Mouse (Mus musculus) forelimb bud, embryonic 11.5 days (tissue): ENCODE results near the gene Coro7.
A peak's percentile ranks its signal among the peaks of the same experiment; 100 is the strongest.

Experiments
- DNase-seq: peaks from one replicate; pipeline ENCODE4 v3.0.0-alpha.2; 2012; ENCODE audit warnings: low read depth, low spot score

The Coro7 gene

DNA sequence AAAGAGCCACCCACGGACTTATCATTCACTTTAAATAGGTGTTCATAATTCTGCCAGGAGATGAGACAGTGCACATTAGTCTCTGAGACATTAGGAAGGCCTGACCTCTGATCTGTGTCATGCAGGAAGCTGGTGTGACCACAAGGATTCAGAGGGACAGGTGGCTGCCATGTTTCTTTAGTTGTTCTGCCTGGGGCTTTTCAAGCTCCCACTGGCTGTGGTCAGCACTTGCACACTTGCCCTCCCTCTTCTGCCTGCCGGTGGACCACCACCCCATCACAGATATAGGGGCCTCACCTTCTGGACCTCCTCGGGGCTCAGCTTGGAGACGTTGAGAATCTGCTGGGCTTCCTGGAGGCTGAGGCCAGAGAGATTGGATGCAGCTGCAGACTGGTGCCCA is 62.7 kb downstream of the Coro7 start:
- DNase-seq, result no peak

DNA sequence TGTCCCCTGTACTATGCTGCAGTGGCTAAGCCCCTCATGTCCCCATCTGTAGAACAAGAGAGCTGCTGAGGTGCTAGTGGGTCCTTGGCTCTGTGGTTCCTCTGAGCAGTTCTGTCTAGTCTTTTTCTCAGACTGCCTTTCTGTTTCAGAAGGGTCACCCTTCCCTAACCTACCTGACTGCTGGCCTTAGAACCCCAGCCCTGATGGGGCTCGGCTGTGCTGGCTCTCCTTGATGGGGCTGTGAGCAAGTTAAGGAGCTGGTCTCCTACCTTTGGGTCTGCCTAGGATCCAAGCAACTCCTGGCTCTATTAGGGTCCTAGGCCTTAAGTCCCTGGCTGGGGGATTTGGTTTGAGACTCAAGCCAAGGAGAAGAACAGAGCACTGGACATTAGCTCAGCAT is 64.3 kb downstream of the Coro7 start:
- DNase-seq, result no peak

DNA sequence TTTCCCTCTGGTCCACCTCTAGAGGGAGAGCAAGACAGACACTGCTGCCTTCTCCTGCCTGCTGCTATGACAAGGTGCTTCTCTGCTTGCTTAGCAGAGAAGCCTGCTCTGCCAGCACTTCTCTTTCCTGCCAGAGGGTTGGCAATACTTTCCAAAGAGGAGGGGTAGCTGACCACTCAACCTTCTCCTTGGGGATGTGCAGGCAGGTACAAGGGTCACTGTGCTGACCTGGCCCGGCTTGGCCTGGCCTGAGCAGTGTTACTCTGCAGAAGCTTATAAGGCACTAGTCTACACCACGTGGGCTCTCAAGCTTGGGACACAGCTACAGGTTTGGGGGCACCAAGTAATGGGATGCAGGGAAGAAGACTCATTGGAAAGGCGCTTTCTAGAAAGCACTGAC is 64.9 kb downstream of the Coro7 start:
- DNase-seq, result no peak

DNA sequence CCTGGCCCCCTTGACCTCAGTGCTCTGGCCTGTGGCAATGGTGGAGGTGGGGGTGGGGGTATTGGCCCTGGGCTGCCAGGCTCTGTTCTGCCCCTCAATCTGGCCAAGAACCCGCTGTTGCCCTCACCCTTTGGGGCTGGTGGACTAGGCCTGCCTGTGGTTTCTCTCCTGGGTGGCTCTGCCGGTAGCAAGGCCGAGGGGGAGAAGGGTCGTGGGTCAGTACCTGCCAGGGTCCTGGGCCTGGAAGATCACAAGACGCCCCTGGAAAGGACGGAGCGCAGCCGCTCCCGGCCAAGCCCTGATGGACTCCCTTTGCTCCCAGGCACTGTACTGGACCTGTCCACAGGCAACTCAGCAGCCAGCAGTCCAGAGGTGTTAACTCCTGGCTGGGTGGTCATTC is 65.8 kb downstream of the Coro7 start:
- no peak for DNase-seq

DNA sequence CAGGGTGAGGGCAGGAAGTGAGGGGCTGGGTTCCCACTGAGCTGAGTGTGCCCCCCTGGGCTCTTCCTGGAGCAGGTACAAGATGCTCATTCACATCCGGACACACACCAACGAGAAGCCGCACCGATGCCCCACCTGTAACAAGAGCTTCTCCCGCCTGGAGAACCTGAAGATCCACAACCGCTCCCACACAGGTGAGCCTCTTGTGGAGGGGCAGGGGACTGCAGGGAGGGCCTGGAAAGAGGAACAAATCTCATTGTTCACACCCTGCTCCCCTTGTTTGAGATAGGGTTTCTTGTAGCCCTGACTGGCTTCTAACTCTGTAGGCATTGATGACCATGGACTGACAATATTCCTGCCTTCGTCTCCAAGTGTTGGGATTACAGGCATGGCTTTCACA is 67.9 kb downstream of the Coro7 start:
- no peak for DNase-seq

DNA sequence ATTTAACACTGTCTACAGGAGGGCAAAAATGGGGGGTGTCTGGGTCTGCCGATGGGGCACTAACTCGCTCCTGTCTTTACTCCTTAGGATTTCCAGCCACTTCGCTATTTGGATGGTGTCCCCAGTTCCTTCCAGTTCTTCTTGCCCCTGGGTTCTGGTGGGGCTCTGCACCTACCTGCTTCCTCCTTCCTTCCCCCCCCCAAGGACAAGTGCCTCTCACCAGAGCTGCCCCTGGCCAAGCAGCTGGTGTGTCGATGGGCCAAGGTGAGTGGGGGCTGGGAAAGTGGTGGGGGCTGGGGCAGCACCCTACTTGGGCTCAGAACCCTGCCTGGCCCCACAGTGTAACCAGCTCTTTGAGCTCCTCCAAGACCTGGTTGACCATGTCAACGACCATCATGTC is 68.4 kb downstream of the Coro7 start:
- no peak for DNase-seq

DNA sequence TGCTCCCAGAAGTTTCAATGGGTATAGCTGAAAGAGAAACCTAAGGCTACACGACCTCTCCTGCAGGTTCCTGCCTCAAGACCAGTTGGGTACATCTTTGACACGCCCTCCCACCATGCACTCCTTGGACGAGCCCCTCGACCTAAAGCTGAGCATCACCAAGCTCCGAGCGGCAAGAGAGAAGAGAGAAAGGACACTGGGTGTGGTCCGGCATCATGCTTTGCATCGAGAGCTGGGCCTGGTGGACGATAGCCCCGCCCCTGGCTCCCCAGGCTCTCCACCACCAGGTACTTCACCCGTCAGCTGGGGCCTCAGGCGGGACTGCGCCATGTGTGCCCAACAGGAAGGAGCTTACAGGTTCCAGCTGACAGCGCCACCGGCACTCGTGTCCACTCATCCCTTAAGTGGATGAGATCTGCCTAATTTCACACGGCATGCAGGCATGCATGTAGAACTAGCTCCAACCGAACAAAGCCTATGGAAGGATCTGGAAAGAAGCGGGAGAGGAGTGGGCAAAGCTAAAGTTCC is 71.0 kb downstream of the Coro7 start:
- DNase-seq, result no peak

DNA sequence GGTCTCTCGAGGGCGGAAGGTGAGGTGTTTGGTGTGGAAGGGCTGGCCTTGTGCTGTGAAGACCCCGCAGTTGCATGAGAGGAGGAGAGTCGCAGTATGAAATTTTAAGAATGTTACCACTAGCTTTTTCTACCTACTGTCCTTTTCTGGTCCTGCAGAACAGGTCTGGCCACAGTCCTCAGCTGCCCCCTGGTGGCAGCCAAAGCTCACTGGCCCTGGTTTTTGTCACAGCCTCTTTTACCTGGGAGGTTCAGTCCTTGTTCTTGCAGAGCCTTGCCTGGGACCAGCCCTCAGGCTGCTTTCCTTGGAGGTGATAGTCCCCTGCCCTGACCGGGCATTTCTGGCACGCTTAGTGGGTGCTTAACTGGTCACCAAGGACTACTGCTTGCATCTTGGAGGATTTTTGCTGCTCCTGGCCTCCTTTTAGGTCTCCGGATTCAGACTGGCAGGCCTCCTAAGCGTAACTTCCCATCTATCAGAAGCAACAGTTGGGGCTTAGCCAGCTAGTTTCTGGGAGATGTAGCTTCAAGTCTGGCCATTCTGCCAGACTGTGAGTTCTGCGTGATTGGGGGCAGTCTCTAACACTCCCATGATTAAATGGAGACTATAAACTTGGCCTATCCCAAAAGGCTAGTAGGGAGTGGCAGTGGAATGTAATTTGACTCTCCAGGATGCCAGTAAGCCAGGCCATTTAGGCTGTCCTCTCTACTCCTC is 71.6 kb downstream of the Coro7 start:
- peak; percentile 86 for DNase-seq

DNA sequence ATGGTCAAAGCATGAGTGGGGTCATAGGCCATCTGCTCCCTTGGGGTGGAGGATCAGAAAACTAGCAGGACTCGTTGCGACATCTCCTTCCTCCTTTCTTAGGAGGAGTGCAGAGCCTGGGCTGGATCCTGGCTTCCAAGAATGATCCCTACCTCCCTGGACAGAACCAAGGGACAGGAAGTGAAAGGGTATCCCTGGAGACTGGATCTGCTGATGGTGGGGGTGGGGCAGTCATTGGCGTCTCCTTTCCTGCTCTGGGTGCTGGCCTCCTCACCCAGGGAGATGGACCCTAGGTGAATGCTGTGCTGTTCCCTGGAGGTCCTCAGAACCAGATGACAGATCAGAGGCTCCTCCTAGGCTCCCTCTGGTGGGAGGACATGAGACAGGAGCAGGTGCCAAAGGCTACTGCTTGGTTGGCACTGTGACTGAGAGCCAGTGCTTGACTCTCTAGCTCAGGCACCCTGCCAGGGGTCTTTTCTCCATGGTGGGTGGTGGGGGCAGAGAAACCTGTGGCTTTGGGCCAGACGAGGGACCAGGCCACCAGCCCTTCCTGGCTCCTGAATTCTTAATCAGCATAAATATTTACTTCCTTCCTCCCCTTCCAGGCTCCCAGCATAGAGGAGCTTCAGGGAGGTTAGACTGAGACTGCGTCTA is 73.0 kb downstream of the Coro7 start:
- DNase-seq, result no peak

DNA sequence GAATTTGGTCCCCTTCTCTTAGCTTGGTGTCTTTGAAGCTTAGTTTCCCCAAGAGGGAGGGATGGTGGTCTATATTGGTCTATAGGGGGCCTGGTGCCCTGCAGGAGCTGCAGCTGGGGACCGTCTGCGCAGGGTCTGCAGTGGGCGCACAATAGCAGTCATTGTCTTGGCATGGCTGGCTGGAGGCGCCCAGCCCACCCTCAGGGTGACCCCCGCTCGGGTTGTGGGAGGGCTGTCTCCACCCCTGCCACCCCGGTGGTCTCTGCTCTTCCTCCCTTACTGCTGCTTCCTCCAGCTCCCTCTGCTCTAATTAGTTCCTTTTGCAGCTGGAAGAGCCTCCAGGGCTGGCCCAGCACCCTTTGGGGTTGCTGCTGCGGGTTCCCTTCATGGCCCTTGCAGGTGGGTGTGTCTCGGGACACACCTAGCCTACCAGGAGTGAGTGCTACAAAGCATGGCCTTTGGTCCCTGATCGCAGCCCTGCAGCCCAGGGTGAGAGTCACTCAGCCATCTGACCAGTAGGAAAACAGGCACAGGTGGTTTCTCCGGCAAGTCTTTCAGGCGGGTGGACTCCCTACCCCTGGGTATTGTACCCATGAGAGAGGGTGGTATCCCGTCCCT is 74.0 kb downstream of the Coro7 start:
- no peak for DNase-seq

DNA sequence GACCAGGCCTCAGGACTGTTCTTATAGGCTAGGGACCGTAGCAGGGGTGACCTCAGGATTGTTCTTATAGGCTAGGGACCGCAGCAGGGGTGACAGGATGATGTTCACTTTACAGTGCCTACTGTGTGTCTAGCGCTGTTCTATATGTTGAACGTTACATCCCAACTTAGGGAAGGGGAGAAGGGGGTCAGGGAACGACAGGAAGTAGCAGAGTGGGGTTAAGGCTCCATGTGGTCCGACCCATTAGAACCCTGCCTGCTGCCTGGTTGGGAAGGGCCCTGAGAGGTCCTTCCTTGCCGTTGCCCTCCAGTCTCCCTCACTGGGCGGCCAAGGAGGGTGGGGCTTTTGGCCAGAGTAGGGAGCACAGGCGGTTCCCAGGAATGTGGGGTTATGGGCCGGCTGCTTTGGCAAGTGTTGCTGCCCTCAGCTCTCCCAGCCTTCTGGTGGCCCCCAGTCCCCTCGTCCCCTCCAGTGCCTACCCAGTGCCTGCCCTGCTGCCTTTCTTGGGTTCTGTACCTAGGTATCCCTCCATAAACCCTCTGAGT is 75.2 kb downstream of the Coro7 start:
- no peak for DNase-seq

DNA sequence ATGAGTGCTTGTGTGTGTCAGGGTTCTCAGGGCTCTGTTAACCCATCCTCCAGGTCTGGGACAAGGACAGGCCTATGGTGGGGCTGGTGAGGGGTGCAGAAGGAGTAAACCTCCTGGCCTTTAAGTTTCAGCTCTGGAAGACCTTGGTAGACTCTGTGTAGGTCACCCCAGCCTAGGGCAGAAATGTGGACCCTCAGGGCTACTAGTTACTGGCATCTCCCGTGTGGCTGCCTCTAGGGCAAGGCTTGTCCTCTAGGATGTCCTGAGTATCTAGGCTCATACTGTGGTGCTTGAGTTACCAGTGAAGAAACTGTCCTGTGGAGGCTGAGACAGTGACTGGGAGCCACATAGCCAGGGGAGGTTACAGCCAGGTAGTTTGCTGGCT is 76.1 kb downstream of the Coro7 start:
- DNase-seq, result no peak

DNA sequence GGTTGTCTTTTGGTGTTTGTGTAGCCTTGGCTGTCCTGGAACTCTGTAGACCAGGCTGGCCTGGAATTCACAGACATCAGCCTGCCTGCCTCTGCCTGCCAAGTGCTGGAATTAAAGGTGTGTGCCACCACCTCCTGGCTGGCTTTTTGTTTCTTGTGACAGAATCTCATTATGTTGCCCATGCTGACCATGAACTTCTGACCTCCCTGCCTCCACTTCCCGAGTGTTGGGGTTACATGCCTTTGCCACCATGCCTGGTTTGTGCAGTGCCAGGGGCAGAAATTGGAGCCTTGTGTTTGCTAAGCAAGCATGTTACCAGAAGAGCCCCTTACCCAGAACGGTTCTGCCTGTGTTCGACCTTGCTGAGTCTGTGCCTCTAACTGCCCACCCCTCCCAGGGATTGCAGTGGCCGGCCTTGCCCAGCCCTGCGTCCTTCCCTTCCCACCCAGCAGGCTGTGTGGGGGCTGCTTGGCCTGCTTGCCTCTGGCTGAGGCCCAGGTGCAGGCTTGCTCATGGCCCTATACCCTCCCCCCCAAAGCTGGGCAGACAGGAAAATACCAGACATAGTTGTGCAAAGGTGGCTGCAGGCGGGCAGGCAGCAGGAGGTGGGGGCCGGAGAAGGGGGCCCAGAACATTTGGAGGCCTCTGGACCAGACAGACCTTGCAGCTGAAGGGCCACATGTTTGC is 76.7 kb downstream of the Coro7 start:
- peak; percentile 76 for DNase-seq

DNA sequence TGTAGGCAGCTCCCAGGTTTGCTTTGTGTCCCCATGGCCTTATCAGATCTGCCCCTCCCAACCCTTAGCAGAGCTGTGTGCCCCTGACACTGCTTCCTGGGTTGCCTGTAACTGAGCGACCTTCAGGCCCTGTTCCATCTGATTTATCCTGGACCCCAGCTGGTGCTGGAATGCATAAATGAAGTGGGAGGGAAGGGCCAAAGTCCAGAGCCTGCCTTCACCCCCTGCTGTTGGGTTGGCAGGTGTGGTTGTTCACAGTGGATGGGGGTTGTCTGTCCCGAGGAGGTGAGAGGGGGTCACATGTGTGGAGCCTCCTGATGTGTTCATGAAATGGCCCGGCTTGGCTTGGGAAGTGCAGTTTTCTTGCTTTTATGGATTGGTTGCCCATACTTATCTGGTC is 77.4 kb downstream of the Coro7 start:
- DNase-seq, result no peak

DNA sequence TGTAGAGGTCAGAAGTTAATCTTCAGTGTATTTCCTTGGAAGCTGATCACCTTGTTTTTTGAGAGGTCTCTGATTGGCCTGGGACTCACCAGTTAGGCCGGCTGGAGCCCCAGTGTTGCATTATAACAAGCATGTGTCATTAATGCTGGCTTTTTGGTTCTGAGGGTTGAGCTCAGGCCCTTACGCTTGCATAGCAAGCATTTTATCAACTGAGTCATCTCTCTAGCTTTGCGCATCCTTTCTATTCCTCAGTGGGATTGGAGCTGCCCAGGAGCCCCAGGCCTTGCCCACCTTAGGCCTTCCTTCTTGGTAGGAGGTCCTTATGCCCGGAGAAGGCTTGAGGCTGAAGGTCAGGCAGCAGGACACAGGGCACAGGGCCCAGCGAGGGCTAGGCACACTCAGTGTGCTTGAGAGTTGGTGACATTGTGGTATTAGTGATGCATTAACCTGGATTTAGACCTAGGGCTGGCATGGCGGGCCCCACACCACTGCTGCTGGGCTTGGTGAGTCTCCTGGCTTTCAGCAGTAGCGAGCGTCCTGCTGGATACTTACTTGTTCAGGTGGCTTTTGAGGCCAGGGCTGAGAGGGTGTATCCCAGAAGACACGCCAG is 78.8 kb downstream of the Coro7 start:
- no peak for DNase-seq

DNA sequence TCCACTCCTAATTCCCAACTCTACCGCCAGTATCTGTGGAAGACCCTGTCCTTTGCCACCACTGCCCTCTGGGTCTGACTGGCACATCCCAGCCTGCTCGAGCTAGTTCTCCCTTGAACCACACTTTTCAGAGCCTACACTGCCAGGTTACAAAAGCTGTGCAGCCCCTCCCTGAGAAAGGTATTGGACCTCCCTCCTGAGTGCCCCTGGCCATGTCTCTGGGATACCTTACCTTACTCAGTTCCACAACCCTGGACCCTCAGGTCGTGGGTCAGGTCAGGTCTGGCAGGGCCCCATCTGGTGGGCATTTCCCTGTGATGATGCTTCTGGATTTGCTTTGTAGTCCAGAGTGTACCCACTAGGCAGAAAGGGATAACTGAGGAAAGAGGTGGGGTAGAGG is 80.0 kb downstream of the Coro7 start:
- no peak for DNase-seq

DNA sequence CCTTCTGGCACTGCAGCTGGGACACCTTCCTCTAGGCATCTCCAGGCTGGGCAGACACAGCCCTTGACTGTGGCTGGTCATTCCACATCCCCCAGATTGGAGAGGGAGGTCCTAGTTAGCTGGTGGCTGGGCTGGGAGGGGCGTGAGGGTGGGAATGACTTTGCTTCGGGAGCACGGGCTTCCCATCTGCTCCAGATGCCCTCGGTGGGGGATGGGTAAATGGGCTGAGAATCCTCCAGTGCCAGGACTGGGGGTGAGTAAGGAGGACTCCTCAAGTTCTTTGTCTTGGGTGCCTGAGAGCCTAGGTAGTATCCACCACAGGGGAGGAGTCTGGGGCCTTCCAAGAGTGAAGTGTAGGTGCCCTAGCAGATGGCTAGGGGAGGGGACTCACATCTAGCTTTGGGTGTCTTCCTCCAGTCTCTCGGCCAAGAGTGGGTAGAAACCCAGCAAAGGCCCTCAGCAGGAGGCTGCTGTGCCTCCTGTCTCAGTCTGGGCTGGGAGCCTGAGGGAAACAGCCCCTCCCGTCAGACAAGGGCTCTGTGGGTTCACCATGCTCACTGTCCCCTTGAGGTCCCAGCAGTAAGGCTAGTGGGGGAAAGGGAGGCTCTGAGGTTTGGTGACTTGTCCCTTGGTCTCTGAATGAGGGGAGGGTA is 80.6 kb downstream of the Coro7 start:
- DNase-seq, result no peak

DNA sequence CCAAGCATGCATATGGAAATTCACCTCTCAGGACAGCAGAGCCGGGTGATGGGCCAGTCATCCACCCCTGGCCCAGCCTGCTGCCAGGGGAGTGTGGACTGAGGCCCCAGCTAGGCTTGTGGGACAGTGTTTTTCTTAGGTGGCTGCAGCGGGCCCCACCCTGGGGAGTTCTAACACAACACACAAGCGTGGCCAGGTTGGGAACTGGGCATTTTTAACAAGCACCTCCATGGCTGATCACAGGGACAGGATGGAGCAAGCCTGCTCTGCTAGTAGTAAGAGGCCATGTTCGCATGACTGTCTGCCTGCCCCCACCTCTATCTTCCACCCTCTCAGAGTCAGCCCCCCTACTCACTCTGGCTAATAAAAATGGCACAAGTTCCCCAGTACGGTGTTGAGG is 81.5 kb downstream of the Coro7 start:
- no peak for DNase-seq

DNA sequence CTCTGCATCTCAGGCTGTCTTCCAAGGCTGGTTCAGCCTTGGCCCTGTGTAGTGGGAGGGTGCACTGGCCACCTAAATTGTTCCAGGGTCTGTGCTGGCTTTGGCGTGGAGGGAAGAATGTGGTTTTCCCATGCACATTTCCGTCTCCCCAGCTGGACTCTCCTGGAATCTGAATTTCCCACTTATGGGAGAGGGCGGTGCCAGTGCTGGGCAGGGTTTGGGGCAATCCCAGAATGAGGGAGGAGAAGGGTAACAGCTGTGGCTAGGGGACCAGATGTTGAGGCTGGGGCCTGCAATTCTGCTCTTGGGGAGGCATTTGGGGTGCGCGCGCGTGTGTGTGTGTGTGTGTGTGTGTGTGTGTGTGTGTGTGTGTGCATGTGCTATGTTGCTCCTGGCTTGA is 82.3 kb downstream of the Coro7 start:
- no peak for DNase-seq

DNA sequence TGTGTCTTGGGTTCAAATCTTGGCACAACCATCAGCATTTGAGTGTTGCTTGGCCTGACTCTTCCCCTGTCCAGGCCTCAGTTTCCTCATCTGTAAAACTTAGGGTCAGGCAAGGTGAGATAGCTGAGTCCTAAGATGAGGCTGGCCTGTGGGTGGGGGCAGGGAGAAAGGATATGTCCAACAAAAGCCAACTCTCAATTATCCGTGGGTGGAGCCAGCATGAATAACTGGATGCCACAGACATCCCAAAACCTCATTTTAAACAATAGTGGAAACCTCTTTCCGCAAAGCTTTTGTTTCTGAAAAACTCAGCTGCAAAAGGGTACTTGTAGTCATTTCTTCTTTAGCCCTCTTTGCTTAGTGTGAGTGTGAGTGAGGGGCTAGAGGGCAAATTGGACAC is 82.7 kb downstream of the Coro7 start:
- no peak for DNase-seq

DNA sequence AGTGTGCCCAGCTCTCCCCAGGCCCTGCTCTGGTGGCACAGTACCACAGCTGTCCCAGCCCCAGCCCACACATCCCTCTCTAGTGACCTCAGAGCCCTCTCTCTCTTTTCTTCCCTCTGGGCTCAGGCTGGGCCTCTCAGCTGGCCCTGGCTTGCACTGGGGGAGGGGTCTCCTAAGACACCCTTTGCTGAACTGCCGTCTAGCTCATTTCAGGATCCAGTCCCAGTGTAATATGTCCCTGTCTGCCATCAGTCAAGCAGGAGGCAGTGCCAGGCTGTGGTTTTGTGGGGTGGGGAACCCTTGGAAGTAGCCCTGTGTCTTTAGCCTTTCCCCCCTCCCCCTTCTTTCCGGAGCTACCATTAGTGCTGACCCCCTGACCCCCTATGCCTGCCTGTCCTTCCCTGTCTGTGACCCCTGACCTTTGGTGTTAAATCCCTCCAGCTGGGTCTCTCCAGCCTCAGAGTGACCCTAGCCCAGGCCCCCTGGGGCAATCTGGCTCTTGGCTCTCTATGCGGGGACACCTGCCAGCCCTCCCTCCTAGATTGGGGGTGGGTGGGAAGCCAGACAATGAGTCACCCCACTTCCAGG is 83.3 kb downstream of the Coro7 start:
- no peak for DNase-seq
